Mouse (Mus musculus): ENCODE data around the gene Hnrnph1.
A peak's percentile ranks its signal among the peaks of the same experiment; 100 is the strongest.

DNA sequence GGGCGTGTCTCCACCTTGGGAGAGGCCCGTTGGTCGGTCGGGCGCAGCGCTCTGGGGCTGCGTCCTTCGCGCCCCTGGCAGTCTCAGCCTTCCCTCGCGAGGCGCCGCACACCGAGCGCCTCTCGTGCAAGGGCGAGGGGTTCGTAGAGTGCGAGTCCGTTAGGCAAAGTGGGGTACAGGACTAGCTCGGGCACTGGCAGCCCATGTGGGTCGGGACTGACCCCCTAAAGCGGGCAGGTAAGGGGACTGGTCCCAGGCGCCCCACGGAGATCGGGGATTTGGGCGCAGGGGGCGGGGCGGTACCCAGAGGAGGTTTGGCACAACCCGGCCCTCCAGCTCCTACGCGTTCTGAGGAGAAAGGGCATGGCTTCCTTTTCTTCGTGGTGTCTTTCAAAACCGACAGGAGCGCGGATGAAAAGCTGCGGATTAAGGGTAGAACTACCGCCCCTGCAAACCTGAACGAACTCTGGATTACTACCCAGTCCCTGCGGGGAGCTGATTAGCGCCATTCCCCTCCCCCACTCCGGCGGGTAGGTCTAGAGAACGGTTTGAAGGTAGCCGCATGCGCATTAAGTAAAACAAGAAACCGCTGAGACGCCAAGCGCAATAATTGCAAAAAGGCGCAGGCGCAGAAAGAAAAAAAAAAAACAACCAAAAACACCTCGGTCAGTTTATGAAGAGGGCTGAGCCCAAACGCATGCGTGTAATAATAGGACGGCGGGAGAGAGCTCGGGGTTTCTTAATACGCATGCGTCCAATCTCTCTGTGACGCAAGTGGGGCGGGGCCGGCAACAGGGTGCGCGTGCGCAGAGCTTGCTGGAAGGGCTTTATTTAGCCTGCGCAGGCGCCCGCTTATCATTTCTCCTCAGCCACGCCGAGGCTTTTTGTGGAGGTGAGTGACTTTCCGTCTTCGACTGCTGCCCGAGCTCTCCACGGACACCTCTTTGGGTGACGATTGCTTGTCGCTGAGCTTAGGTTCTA lies at the start of gene Hnrnph1:
- TF ChIP-seq CTCF (IDR thresholded peaks at IDR 0.05; ENCODE audit: control insufficient read depth, insufficient read depth, low read length) = no peak
- TF ChIP-seq POLR2A (IDR thresholded peaks at IDR 0.05; ENCODE audit: borderline replicate concordance, control insufficient read depth, low read depth, low read length) = peak; percentile 96
